Mouse (Mus musculus) cerebellum, adult 9-11 months (tissue): ENCODE results near the gene Prn.
A peak's percentile ranks its signal among the peaks of the same experiment; 100 is the strongest.

ENCODE experiments used
- DNase-seq: peaks from one replicate; pipeline ENCODE4 v3.0.0; 2022

Gene Prn

GRCm38 (mm10) chr2:131949767-131950597 lies 40.2 kb downstream of the Prn start:
- DNase-seq = no peak

- no peak for DNase-seq
Measured at GRCm38 (mm10) chr2:131950598-131951095, 40.9 kb downstream of the Prn start, which contains the start of gene Prnd. Gene Prnd (plus strand): TSS chr2:131950861.

- DNase-seq = no peak
Measured at GRCm38 (mm10) chr2:131952456-131952855, 42.7 kb downstream of the Prn start.

- no peak for DNase-seq
Measured at GRCm38 (mm10) chr2:131952961-131953538, 43.3 kb downstream of the Prn start.

GRCm38 (mm10) chr2:131953711-131954110 lies 44.0 kb downstream of the Prn start:
- DNase-seq = no peak

GRCm38 (mm10) chr2:131954835-131955234 lies 45.1 kb downstream of the Prn start:
- DNase-seq = no peak

- no peak for DNase-seq
Measured at GRCm38 (mm10) chr2:131955264-131955663, 45.5 kb downstream of the Prn start.

GRCm38 (mm10) chr2:131956336-131957256 lies 46.8 kb downstream of the Prn start:
- no peak for DNase-seq

- DNase-seq = no peak
Measured at GRCm38 (mm10) chr2:131957731-131958222, 48.0 kb downstream of the Prn start.

- no peak for DNase-seq
Measured at GRCm38 (mm10) chr2:131961671-131962070, 51.9 kb downstream of the Prn start.

- DNase-seq = no peak
Measured at GRCm38 (mm10) chr2:131970597-131970996, 60.8 kb downstream of the Prn start.

- no peak for DNase-seq
Measured at GRCm38 (mm10) chr2:131971098-131971497, 61.3 kb downstream of the Prn start.

GRCm38 (mm10) chr2:131976663-131977062 lies 66.9 kb downstream of the Prn start:
- no peak for DNase-seq

- DNase-seq = no peak
Measured at GRCm38 (mm10) chr2:131980866-131981265, 71.1 kb downstream of the Prn start.

GRCm38 (mm10) chr2:131982546-131983196 lies 72.9 kb downstream of the Prn start:
- peak; percentile 38 for DNase-seq

GRCm38 (mm10) chr2:131987950-131988349 lies 78.2 kb downstream of the Prn start:
- no peak for DNase-seq

- DNase-seq = no peak
Measured at GRCm38 (mm10) chr2:131988550-131988949, 78.8 kb downstream of the Prn start.

- DNase-seq = no peak
Measured at GRCm38 (mm10) chr2:131992487-131992886, 82.7 kb downstream of the Prn start.

- DNase-seq = no peak
Measured at GRCm38 (mm10) chr2:131993151-131993550, 83.4 kb downstream of the Prn start.

GRCm38 (mm10) chr2:131993563-131994088 lies 83.9 kb downstream of the Prn start:
- DNase-seq = no peak

- DNase-seq = no peak
Measured at GRCm38 (mm10) chr2:131994971-131995370, 85.2 kb downstream of the Prn start.

- peak; percentile 28 for DNase-seq
Measured at GRCm38 (mm10) chr2:131995742-131996141, 86.0 kb downstream of the Prn start.
